Mouse (Mus musculus) inflammation-experienced regulatory T-cells, adult 16 weeks (primary cell): Measurements from ENCODE around the gene Nhlh1. TPM values are rescaled to one million over a fixed set of nuclear protein-coding genes. Genes with fewer than 3 reads are reported as not detected.

Experiments used
- polyA plus RNA-seq: library from polyadenylated mRNA; unstranded; fragments of 100-300 nt; shearing (Covaris generic); gene quantifications from one replicate; pipeline ENCODE4 v1.2.1, GENCODE M21; 2017

The Nhlh1 gene
- not detected for polyA plus RNA-seq

GRCm38 (mm10) chr1:172057491-172057921, at the start of gene Nhlh1:
TSS of gene Nhlh1 (minus strand) at chr1:172057573.

GRCm38 (mm10) chr1:172082101-172082898, 24.9 kb upstream of the Nhlh1 start, which contains the start of the genes Copa and Ncstn:
TSS of gene Copa (plus strand) at chr1:172082529.
TSS of gene Ncstn (minus strand) at chr1:172082795.

DNA sequence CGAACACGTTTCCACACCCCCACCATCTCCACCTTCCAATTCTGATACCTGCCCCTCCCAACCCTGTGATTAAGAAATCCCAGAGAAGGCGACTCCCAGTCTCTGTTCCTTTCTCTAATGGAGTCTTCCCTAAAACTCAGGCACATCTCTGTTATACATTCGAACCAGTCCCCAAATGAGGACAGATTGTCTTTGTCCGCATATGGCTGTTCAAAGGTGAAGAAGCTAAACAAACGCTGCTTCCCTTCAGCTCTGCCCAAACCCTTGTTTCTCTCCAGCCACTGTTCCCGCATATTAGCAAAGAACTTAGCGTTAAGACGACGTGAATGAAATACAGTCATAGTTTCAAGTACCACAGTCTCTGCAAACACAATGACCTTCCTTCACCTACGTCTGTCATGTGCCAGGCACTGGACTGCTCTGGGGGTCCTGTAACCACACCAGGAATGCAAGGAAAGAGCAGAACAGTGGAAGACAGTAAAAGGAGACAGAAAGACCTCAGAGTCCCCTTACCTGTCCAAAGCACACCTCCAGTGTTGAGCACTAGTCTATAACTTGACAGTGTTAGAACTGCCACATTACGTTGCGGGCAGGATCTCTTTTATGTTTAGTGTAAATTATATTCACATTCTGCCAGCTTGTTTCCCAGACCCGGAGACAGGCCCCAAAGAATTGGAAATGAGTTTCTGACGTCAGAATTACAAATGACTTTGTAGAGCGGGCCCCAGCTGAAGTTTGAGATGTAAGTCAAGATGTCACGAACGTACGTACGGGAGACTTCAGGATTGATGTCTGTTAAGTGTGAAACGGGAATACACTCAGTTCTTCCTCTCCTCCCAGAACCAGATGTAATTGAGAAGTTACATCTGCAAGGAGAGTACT, 28.7 kb downstream of the Nhlh1 start, which contains the start of gene Vangl2:
Vangl2 (minus strand) TSS at position 51 of the 882 bp plus-strand sequence.

Other genes starting within 250 kb of the Nhlh1 start
- 170 TPM for gene Cd84, start 217.9 kb downstream of the Nhlh1 start, polyA plus RNA-seq
- gene Gm10521, start 161.9 kb downstream of the Nhlh1 start, polyA plus RNA-seq, result 0.94 TPM
- 552 TPM for gene Slamf6, start 140.1 kb downstream of the Nhlh1 start, polyA plus RNA-seq
- gene Vangl2, start 29.1 kb downstream of the Nhlh1 start, polyA plus RNA-seq, result 2.1 TPM
- 315 TPM for gene Copa, start 25.0 kb upstream of the Nhlh1 start, polyA plus RNA-seq
- 167 TPM for gene Ncstn, start 25.2 kb upstream of the Nhlh1 start, polyA plus RNA-seq
- gene Pex19, start 69.2 kb upstream of the Nhlh1 start, polyA plus RNA-seq, result 59.9 TPM
- gene Dcaf8, start 90.5 kb upstream of the Nhlh1 start, polyA plus RNA-seq, result 189 TPM
- gene Pea15a, start 149.2 kb upstream of the Nhlh1 start, polyA plus RNA-seq, result 82.7 TPM
- not detected for gene Casq1, start 162.3 kb upstream of the Nhlh1 start, polyA plus RNA-seq
- not detected for gene Atp1a4, start 200.8 kb upstream of the Nhlh1 start, polyA plus RNA-seq
- 41.7 TPM for gene Igsf8, start 204.1 kb upstream of the Nhlh1 start, polyA plus RNA-seq
- 0.06 TPM for gene Atp1a2, start 240.5 kb upstream of the Nhlh1 start, polyA plus RNA-seq